Mouse (Mus musculus) neural tube, embryonic 11.5 days (tissue): ENCODE measurements around the gene Agtr1a. TPM values are rescaled to one million over a fixed set of nuclear protein-coding genes. Genes with fewer than 3 reads are reported as not detected.

ENCODE experiments used
- ATAC-seq: fragments of 200-750 bp; cut with Nextera tagmentation; 2 replicates; pipeline ENCODE4 v1.8.0; 2017; ENCODE audit warnings: moderate number of reproducible peaks, mild to moderate bottlenecking, moderate TSS enrichment, moderate library complexity; ENCODE audit not compliant: insufficient read depth, low FRiP score, low TSS enrichment
- DNase-seq: peaks from one replicate; pipeline ENCODE4 v3.0.0-alpha.2; 2015; ENCODE audit warnings: low spot score
- H3K27ac ChIP-seq: fragments of 300-500 bp; sonication (generic); 2 replicates; pipeline ENCODE4 v1.5.1; 2014; ENCODE audit warnings: low read depth, mild to moderate bottlenecking, low read length
- H3K27me3 ChIP-seq: fragments of 300-500 bp; sonication (generic); 2 replicates; pipeline ENCODE4 v1.6.1; 2014; ENCODE audit warnings: mild to moderate bottlenecking, low read length, mixed read lengths; ENCODE audit not compliant: control insufficient read depth, insufficient read depth
- H3K36me3 ChIP-seq: fragments of 300-500 bp; sonication (generic); 2 replicates; pipeline ENCODE4 v1.6.1; 2014; ENCODE audit warnings: mild to moderate bottlenecking, low read length, moderate library complexity, mixed read lengths; ENCODE audit not compliant: control insufficient read depth, insufficient read depth
- H3K4me1 ChIP-seq: fragments of 300-500 bp; sonication (generic); 2 replicates; pipeline ENCODE4 v1.6.1; 2014; ENCODE audit warnings: low read length, mixed read lengths; ENCODE audit not compliant: control insufficient read depth, insufficient read depth
- H3K4me2 ChIP-seq: fragments of 300-500 bp; sonication (generic); 2 replicates; pipeline ENCODE4 v1.6.1; 2014; ENCODE audit warnings: low read depth, mild to moderate bottlenecking, moderate library complexity
- H3K4me3 ChIP-seq: fragments of 300-500 bp; sonication (generic); 2 replicates; pipeline ENCODE4 v1.5.1; 2014; ENCODE audit warnings: low read depth, low read length
- H3K9ac ChIP-seq: fragments of 300-500 bp; sonication (generic); 2 replicates; pipeline ENCODE4 v1.6.1; 2014; ENCODE audit warnings: mild to moderate bottlenecking, low read length
- H3K9me3 ChIP-seq: fragments of 300-500 bp; sonication (generic); 2 replicates; pipeline ENCODE4 v1.6.1; 2016; ENCODE audit warnings: low read length; ENCODE audit not compliant: control insufficient read depth
- WGBS: fragments of 180-500 bp; shearing (Covaris S2); extraction: QIAGEN DNeasy Blood & Tissue Kit; methylation state at CpG from one replicate; pipeline ENCODE4 v1.1.7; 2014; 5-methylcytosine and 5-hydroxymethylcytosine counted together
- polyA plus RNA-seq: library from polyadenylated mRNA; unstranded; fragments of >200 nt; fragmentation: Nextera tagmentation; extraction: Ambion mirVana; gene quantifications from 2 replicates; pipeline ENCODE4 v1.2.1, GENCODE M21; 2014

Gene Agtr1a
- polyA plus RNA-seq, 1 experiment from 2014 or later = 1.9 TPM

GRCm38 (mm10) chr13:30338576-30338975 is 2.3 kb downstream of the Agtr1a start:
- H3K9me3 ChIP-seq = no peaks in the 10 kb centered on the region
- no peak overlapping the region for H3K9ac ChIP-seq
- no peak for DNase-seq
- no peak for ATAC-seq
- no peak overlapping the region for H3K4me2 ChIP-seq
- no peaks in the 10 kb centered on the region for H3K4me1 ChIP-seq
- H3K36me3 ChIP-seq = no peaks in the 10 kb centered on the region
- no peaks in the 10 kb centered on the region for H3K27me3 ChIP-seq
- no peak overlapping the region for H3K27ac ChIP-seq
- no peak overlapping the region for H3K4me3 ChIP-seq
- WGBS = 93% methylated on average over 5 of the region's 5 CpGs

- H3K4me3 ChIP-seq = no peak overlapping the region
- no peak overlapping the region for H3K9ac ChIP-seq
- no peak overlapping the region for H3K27ac ChIP-seq
- DNase-seq = no peak
- H3K36me3 ChIP-seq = no peaks in the 10 kb centered on the region
- H3K9me3 ChIP-seq = no peaks in the 10 kb centered on the region
- H3K4me2 ChIP-seq = no peak overlapping the region
- WGBS = 86% methylated on average over 8 of the region's 8 CpGs
- H3K4me1 ChIP-seq = no peaks in the 10 kb centered on the region
- no peak for ATAC-seq
- H3K27me3 ChIP-seq = no peaks in the 10 kb centered on the region
Observed at GRCm38 (mm10) chr13:30339927-30340326, 3.7 kb downstream of the Agtr1a start.

- H3K27me3 ChIP-seq = no peaks in the 10 kb centered on the region
- ATAC-seq = no peak
- no peak overlapping the region for H3K9ac ChIP-seq
- no peaks in the 10 kb centered on the region for H3K9me3 ChIP-seq
- no peaks in the 10 kb centered on the region for H3K36me3 ChIP-seq
- no peak overlapping the region for H3K27ac ChIP-seq
- DNase-seq = no peak
- no peak overlapping the region for H3K4me3 ChIP-seq
- H3K4me1 ChIP-seq = no peaks in the 10 kb centered on the region
- 80% methylated on average over 19 of the region's 19 CpGs for WGBS
- no peak overlapping the region for H3K4me2 ChIP-seq
Observed at GRCm38 (mm10) chr13:30341987-30342898, 6.0 kb downstream of the Agtr1a start.

- no peaks in the 10 kb centered on the region for H3K27me3 ChIP-seq
- H3K9me3 ChIP-seq = no peaks in the 10 kb centered on the region
- ATAC-seq (no peak), DNase-seq (no peak)
- H3K4me3 ChIP-seq = no peak overlapping the region
- no peaks in the 10 kb centered on the region for H3K36me3 ChIP-seq
- 90% methylated on average over 11 of the region's 11 CpGs for WGBS
- H3K4me2 ChIP-seq = no peak overlapping the region
- no peak overlapping the region for H3K9ac ChIP-seq
- no peaks in the 10 kb centered on the region for H3K4me1 ChIP-seq
- no peak overlapping the region for H3K27ac ChIP-seq
Observed at GRCm38 (mm10) chr13:30345427-30345913, 9.2 kb downstream of the Agtr1a start.

GRCm38 (mm10) chr13:30346881-30347280 is 10.6 kb downstream of the Agtr1a start:
- no peak overlapping the region for H3K9ac ChIP-seq
- H3K4me3 ChIP-seq = no peak overlapping the region
- H3K27ac ChIP-seq = no peak overlapping the region
- no peaks in the 10 kb centered on the region for H3K27me3 ChIP-seq
- no peak overlapping the region for H3K4me2 ChIP-seq
- WGBS = 88% methylated on average over 4 of the region's 4 CpGs
- no peak for ATAC-seq
- H3K4me1 ChIP-seq = no peaks in the 10 kb centered on the region
- H3K36me3 ChIP-seq = no peaks in the 10 kb centered on the region
- DNase-seq = no peak
- H3K9me3 ChIP-seq = no peaks in the 10 kb centered on the region

GRCm38 (mm10) chr13:30348306-30348705 is 12.1 kb downstream of the Agtr1a start:
- no peaks in the 10 kb centered on the region for H3K9me3 ChIP-seq
- ATAC-seq = no peak
- H3K4me1 ChIP-seq = no peaks in the 10 kb centered on the region
- H3K4me3 ChIP-seq = no peak overlapping the region
- H3K36me3 ChIP-seq = no peaks in the 10 kb centered on the region
- H3K27me3 ChIP-seq = no peaks in the 10 kb centered on the region
- no peak overlapping the region for H3K27ac ChIP-seq
- DNase-seq = no peak
- no peak overlapping the region for H3K9ac ChIP-seq
- no peak overlapping the region for H3K4me2 ChIP-seq

- Histone ChIP-seq H3K4me3 (no peak overlapping the region), H3K4me2 (no peak overlapping the region), H3K27ac (no peak overlapping the region), H3K27me3 (no peaks in the 10 kb centered on the region), H3K4me1 (no peaks in the 10 kb centered on the region), H3K9me3 (no peaks in the 10 kb centered on the region), H3K9ac (no peak overlapping the region), H3K36me3 (no peaks in the 10 kb centered on the region)
- ATAC-seq (no peak), DNase-seq (no peak)
- WGBS = 60% methylated on average over 13 of the region's 13 CpGs
Observed at GRCm38 (mm10) chr13:30351966-30352365, 15.7 kb downstream of the Agtr1a start.

- DNase-seq (no peak), ATAC-seq (no peak)
- no peak overlapping the region for H3K27ac ChIP-seq
- H3K4me3 ChIP-seq = no peak overlapping the region
- no peaks in the 10 kb centered on the region for H3K9me3 ChIP-seq
- 96% methylated on average over 6 of the region's 6 CpGs for WGBS
- no peaks in the 10 kb centered on the region for H3K36me3 ChIP-seq
- no peaks in the 10 kb centered on the region for H3K4me1 ChIP-seq
- no peak overlapping the region for H3K4me2 ChIP-seq
- no peaks in the 10 kb centered on the region for H3K27me3 ChIP-seq
- no peak overlapping the region for H3K9ac ChIP-seq
Observed at GRCm38 (mm10) chr13:30354991-30355580, 18.8 kb downstream of the Agtr1a start.

GRCm38 (mm10) chr13:30355979-30356378 is 19.7 kb downstream of the Agtr1a start:
- no peak overlapping the region for H3K4me2 ChIP-seq
- H3K4me3 ChIP-seq = no peak overlapping the region
- H3K36me3 ChIP-seq = no peaks in the 10 kb centered on the region
- H3K9me3 ChIP-seq = no peaks in the 10 kb centered on the region
- 90% methylated on average over 2 of the region's 2 CpGs for WGBS
- no peak overlapping the region for H3K27ac ChIP-seq
- no peak overlapping the region for H3K9ac ChIP-seq
- no peaks in the 10 kb centered on the region for H3K27me3 ChIP-seq
- H3K4me1 ChIP-seq = no peaks in the 10 kb centered on the region
- DNase-seq = no peak
- ATAC-seq = no peak
